Mouse (Mus musculus) liver, embryonic 13.5 days (tissue): ENCODE results near the gene Anpep. TPM values are rescaled to one million over a fixed set of nuclear protein-coding genes. Genes with fewer than 3 reads are reported as not detected.

Experiments
- ATAC-seq: fragments of 200-750 bp; cut with Nextera tagmentation; 2 replicates; pipeline ENCODE4 v1.8.0; 2017; ENCODE audit warnings: low read depth, mild to moderate bottlenecking, moderate number of reproducible peaks, moderate library complexity
- DNase-seq: peaks from one replicate; pipeline ENCODE4 v3.0.0; 2022
- H3K27ac ChIP-seq: fragments of 300-500 bp; sonication (generic); 2 replicates; pipeline ENCODE4 v1.5.1; 2015; ENCODE audit warnings: moderate library complexity, mild to moderate bottlenecking, inconsistent platforms
- H3K27me3 ChIP-seq: fragments of 300-500 bp; sonication (generic); 2 replicates; pipeline ENCODE4 v1.6.1; 2015; ENCODE audit warnings: mild to moderate bottlenecking, inconsistent platforms
- H3K36me3 ChIP-seq: fragments of 300-500 bp; sonication (generic); 2 replicates; pipeline ENCODE4 v1.6.1; 2015; ENCODE audit warnings: mild to moderate bottlenecking, inconsistent platforms
- H3K4me1 ChIP-seq: fragments of 300-500 bp; sonication (generic); replicated peaks from 2 replicates; pipeline ENCODE4 v1.6.1; 2015; ENCODE audit warnings: inconsistent platforms
- H3K4me2 ChIP-seq: fragments of 300-500 bp; sonication (generic); 2 replicates; pipeline ENCODE4 v1.6.1; 2015; ENCODE audit warnings: inconsistent platforms, mild to moderate bottlenecking, moderate library complexity
- H3K4me3 ChIP-seq: fragments of 300-500 bp; sonication (generic); replicated peaks from 2 replicates; pipeline ENCODE4 v1.5.1; 2015; ENCODE audit warnings: mild to moderate bottlenecking, inconsistent platforms
- H3K9ac ChIP-seq: fragments of 300-500 bp; sonication (generic); 2 replicates; pipeline ENCODE4 v1.6.1; 2015; ENCODE audit warnings: mild to moderate bottlenecking, inconsistent platforms
- H3K9me3 ChIP-seq: fragments of 300-500 bp; sonication (generic); replicated peaks from 2 replicates; pipeline ENCODE4 v1.6.1; 2016; ENCODE audit warnings: inconsistent platforms
- WGBS: fragments of 180-500 bp; shearing (Covaris S2); methylation state at CpG from one replicate; pipeline ENCODE4 v1.1.7; 2015; ENCODE audit not compliant: insufficient replicate concordance; 5-methylcytosine and 5-hydroxymethylcytosine counted together
- polyA plus RNA-seq: library from polyadenylated mRNA; unstranded; fragments of >200 nt; fragmentation: Nextera tagmentation; extraction: Ambion mirVana; gene quantifications from 2 replicates; pipeline ENCODE4 v1.2.1, GENCODE M21; 2015

Gene Anpep
- polyA plus RNA-seq, 1 experiment from 2014 or later, result 10.9 TPM

DNA sequence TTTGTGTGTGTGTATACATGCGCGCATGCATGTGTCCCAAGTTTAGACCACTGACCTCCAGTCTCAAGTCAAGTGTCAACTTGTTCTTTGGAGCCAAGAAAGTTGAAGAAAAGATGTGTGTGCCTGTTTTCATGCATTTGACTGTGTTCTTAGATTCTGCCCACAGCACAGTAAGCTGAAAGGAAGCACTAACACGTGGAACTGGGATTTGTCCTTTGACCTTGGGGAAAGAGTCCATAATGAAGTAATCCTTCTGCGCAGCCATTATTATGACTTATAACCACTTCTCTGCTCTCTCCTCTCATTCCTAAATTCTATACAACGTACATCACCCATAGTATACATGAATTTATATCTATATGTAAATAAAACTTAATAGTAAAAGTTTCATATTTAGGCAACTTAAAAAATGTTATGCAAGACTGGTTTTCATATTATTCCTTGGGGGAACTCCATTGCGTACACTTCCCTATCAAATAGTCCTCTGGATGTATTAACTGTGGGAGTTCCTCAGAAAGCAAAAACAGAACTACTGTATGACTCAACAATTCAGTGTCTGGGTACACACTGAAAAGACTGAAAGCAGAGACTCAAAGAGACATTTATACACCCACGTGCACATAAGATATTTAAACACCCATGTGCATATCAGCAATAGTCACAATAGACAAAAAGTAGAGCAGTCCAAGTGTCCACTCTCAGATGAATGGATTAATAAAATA is 22.9 kb upstream of the Anpep start:
- no peak overlapping the region for H3K4me2 ChIP-seq
- no peak overlapping the region for H3K4me3 ChIP-seq
- WGBS, result 77% methylated on average over 7 of the region's 7 CpGs
- DNase-seq (no peak), ATAC-seq (no peak)
- H3K27me3 ChIP-seq, result no peaks in the 10 kb centered on the region
- H3K4me1 ChIP-seq, result no peaks in the 10 kb centered on the region
- no peaks in the 10 kb centered on the region for H3K9me3 ChIP-seq
- H3K36me3 ChIP-seq, result peaks cover 20% of the 10 kb centered on the region
- H3K9ac ChIP-seq, result no peak overlapping the region
- no peak overlapping the region for H3K27ac ChIP-seq

DNA sequence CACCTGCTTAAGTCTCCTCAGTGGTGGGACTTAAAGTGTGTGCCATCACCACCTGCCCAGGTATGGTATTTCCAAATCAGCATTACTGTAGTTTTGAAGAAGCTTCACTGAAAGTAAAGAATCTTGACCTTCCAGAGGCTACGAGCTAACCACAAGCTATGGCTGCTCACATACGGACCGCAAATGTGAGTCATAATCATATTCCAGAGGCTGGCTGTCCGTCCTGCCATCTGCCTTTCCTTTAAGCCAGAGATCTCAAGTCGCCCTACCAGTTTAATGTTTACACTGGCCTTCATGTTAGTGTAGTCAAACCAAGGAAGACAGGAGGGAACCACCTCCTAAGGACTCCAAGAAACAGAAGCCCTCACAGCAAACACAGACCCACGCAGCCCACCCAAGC is 21.0 kb upstream of the Anpep start:
- 79% methylated on average over 6 of the region's 6 CpGs for WGBS
- Histone ChIP-seq H3K9me3 (no peaks in the 10 kb centered on the region), H3K36me3 (peaks cover 18% of the 10 kb centered on the region), H3K27me3 (no peaks in the 10 kb centered on the region), H3K4me3 (no peak overlapping the region), H3K9ac (no peak overlapping the region), H3K4me2 (no peak overlapping the region), H3K27ac (no peak overlapping the region), H3K4me1 (no peaks in the 10 kb centered on the region)
- no peak for ATAC-seq
- DNase-seq, result no peak

DNA sequence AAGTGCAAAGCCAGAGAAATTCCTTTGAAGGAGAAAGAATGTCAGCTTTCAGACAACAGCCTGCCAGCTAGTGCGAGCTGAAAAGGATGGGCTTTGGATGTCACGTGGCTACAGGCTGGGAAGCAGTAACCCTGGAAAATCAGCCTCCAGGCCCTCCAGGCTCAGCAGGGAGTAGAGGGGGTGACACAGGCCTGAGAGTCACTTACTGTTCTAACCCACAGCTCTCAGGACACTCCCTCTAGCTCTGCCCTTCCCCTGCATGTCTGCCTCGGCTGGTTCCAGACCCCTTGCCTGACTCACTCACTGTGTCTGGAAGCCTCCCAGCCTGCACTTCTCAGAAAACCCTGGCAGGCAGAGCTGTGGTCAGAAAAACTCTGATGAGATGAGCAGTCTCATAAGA is 20.1 kb upstream of the Anpep start:
- DNase-seq (no peak), ATAC-seq (no peak)
- H3K9ac ChIP-seq, result no peak overlapping the region
- peaks cover 20% of the 10 kb centered on the region for H3K36me3 ChIP-seq
- no peak overlapping the region for H3K4me2 ChIP-seq
- no peak overlapping the region for H3K27ac ChIP-seq
- 76% methylated on average over 3 of the region's 3 CpGs for WGBS
- no peak overlapping the region for H3K4me3 ChIP-seq
- no peaks in the 10 kb centered on the region for H3K27me3 ChIP-seq
- no peaks in the 10 kb centered on the region for H3K9me3 ChIP-seq
- no peaks in the 10 kb centered on the region for H3K4me1 ChIP-seq

DNA sequence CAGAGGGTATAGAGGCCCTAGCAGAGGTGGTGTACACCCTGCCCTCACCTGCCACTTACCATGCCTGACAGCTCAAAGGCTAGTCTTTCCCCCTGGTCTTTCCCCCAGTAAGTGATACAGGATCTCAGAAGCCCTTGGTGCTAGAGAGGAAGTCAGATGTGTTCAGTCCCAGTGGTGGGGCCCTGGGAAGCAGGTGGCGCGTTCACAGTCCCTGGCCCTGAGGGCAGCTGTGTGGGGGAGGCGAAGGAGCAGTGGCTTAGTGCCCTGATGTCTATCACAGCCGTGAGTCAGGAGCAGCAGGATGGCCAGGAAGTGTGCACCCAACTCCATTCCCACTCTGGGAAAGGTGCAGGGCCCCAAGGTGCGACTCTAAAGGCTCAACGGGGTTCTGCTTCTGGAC is 19.2 kb upstream of the Anpep start:
- peaks cover 20% of the 10 kb centered on the region for H3K36me3 ChIP-seq
- no peaks in the 10 kb centered on the region for H3K9me3 ChIP-seq
- DNase-seq (no peak), ATAC-seq (no peak)
- H3K27me3 ChIP-seq, result no peaks in the 10 kb centered on the region
- H3K9ac ChIP-seq, result no peak overlapping the region
- H3K4me2 ChIP-seq, result no peak overlapping the region
- no peak overlapping the region for H3K4me3 ChIP-seq
- H3K4me1 ChIP-seq, result no peaks in the 10 kb centered on the region
- H3K27ac ChIP-seq, result no peak overlapping the region
- 78% methylated on average over 6 of the region's 6 CpGs for WGBS

DNA sequence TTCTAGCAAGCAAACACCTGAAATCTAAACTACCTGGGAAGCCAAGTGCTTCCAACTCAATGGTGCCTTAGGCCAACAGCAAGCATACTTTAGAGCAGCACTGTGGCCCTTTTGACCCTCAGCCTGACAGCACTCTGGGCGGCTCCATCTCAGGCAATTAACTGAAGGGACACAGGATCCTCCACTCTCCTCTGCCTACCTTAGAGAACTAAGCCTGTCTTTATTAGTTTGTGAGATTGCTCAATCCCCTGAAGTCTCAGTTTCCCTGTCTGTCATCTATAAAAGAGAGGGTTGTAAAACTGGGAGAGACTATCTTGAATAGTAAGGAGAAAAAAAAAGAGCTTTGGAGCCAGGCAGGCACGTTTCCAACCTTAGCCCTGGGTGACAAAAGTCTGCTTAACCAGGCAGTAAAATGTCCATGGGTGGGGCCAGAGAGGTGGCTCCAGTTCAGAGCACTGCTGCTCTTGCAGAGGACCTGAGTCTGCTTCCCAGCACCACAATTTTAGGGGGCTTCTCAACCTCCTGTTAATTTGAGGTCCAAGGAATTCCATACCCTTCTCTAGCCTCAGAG is 17.7 kb upstream of the Anpep start:
- H3K4me2 ChIP-seq, result no peak overlapping the region
- H3K4me1 ChIP-seq, result no peaks in the 10 kb centered on the region
- no peak overlapping the region for H3K4me3 ChIP-seq
- H3K9ac ChIP-seq, result no peak overlapping the region
- peaks cover 20% of the 10 kb centered on the region for H3K36me3 ChIP-seq
- no peak for DNase-seq
- no peaks in the 10 kb centered on the region for H3K27me3 ChIP-seq
- H3K27ac ChIP-seq, result no peak overlapping the region
- WGBS, result 63% methylated on average over 2 of the region's 2 CpGs
- H3K9me3 ChIP-seq, result no peaks in the 10 kb centered on the region
- ATAC-seq, result no peak

DNA sequence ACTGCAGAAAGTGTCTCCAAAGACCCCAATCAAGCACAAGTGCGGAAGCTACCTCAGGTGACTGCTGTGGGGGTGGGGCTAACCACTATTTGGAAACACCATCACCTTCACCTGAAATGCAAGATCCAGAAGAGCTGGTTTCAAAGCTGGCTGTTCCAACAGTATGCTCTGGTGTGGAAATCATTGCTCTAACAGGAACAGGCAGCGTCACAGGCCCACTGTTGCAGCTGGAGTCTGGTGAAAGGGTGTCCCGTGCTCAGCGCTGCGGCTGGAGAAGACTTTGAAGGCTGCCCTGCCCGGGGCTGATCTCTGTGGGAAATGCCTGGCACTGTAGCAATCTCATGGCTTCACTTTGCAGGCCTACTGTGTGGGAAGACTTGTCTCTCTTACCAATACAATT is 12.5 kb upstream of the Anpep start:
- Histone ChIP-seq H3K9ac (no peak overlapping the region), H3K4me1 (no peaks in the 10 kb centered on the region), H3K27ac (no peak overlapping the region), H3K4me3 (no peak overlapping the region), H3K36me3 (peaks cover 3% of the 10 kb centered on the region; the same call in 1 of the 2 replicates), H3K4me2 (no peak overlapping the region), H3K9me3 (no peaks in the 10 kb centered on the region), H3K27me3 (no peaks in the 10 kb centered on the region)
- WGBS, result 68% methylated on average over 6 of the region's 6 CpGs
- ATAC-seq (no peak), DNase-seq (no peak)

DNA sequence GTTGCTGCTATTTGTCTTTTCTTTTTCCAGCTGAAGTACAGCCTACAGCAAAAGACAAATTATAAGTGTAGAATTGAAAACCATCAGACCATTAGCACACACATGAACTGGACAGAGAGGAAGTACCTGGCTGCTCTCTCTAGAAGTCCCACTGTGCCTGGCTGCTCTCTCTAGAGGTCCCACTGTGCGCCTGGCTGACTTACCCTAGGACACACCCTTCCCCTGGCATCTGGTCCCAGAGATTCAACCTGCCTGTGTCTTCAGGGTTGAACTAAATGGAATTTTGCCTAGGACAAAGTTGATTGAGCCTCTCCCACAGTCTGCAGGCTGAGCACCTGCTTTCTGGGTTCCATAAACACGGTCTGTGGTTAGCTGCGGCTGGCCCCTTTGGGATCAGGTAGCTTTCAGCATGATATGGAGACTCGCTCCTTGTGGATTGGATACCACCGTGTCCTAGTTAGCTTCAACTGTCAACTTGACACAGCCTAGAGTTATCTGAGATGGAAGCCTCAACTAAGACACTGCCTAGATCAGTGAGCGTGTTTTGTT is 11.0 kb upstream of the Anpep start:
- ATAC-seq (no peak), DNase-seq (no peak)
- no peaks in the 10 kb centered on the region for H3K27me3 ChIP-seq
- 70% methylated on average over 6 of the region's 6 CpGs for WGBS
- H3K27ac ChIP-seq, result no peak overlapping the region
- no peaks in the 10 kb centered on the region for H3K9me3 ChIP-seq
- no peak overlapping the region for H3K9ac ChIP-seq
- H3K4me1 ChIP-seq, result no peaks in the 10 kb centered on the region
- peaks cover 2% of the 10 kb centered on the region; the same call in 1 of the 2 replicates for H3K36me3 ChIP-seq
- H3K4me3 ChIP-seq, result no peak overlapping the region
- no peak overlapping the region for H3K4me2 ChIP-seq

DNA sequence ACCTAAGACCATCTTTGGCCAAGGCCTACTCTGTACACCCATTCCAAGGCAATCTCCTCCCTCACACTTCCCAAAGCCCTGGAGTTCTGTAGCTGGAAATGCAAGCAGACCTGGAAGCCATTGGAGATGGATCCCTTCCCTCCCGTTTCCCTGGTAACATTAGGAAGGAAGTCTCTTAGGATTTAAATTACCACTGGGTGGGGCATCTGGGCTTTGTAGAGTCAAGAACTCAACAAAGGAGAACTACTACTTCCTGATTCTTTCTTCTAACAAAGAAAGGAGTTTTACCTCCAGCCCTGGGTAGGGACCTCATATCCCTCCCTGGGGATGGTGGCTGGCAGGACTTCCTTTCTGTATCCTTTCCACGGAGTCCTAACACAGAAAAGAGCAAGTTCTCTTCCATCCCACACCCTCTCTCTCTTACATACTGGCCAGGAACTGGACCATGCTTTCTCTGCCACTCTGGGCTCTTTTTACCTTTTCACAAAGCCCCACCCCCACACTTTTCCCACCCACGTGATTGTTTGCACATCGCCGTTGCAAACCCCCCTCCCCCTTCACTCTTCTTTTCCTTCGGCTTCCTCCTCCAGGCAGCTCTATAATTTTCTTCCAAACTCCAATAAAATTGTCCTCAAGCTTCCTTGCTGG is 8.3 kb upstream of the Anpep start:
- H3K27me3 ChIP-seq, result no peaks in the 10 kb centered on the region
- H3K36me3 ChIP-seq, result no peaks in the 10 kb centered on the region
- no peak overlapping the region for H3K4me3 ChIP-seq
- no peak overlapping the region for H3K27ac ChIP-seq
- H3K4me2 ChIP-seq, result no peak overlapping the region
- no peaks in the 10 kb centered on the region for H3K9me3 ChIP-seq
- WGBS, result 33% methylated on average over 6 of the region's 6 CpGs
- ATAC-seq, result no peak
- H3K4me1 ChIP-seq, result no peaks in the 10 kb centered on the region
- no peak for DNase-seq
- no peak overlapping the region for H3K9ac ChIP-seq

DNA sequence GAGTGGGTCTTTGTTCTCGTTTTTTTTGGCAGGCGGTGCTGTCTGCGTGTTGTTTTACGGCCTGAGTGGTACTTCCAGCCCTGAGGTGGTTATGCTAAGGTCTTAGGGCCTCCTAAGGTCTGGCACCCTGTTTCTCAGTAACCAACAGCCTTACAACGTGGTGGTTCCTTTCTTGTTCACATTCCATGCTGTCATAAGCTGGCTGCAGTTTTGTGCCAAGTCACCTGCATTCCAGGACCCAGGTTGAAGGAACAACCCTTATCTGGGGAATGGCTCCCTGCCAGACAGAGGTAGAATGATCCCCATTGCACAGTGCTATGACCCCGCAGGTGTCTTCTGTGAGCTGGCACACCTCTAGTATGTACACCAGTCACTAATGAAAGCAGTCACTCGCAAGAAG is 7.6 kb upstream of the Anpep start:
- Histone ChIP-seq H3K4me2 (no peak overlapping the region), H3K27me3 (no peaks in the 10 kb centered on the region), H3K9ac (no peak overlapping the region), H3K27ac (no peak overlapping the region), H3K9me3 (no peaks in the 10 kb centered on the region), H3K4me1 (no peaks in the 10 kb centered on the region), H3K36me3 (no peaks in the 10 kb centered on the region), H3K4me3 (no peak overlapping the region)
- WGBS, result 60% methylated on average over 7 of the region's 7 CpGs
- DNase-seq (no peak), ATAC-seq (no peak)

DNA sequence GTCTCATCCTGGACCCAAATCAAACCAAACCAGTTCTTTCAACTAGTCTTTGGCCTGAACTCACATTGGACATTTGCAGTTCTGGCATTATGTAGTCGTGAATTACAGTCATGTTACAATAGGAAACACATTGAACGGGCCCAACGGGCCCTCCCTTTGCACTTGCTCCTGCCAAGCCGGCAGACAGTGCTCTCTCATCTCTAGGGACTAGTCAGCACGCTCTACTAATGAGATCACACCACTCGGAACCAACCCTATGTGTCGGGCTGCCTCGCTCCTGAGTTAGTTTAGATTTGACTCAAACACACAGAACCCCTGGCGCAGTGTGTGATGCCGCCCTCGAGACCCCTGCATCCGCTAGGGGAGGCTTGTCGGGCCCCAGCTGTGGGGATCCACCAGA is 7.0 kb upstream of the Anpep start:
- Histone ChIP-seq H3K36me3 (no peaks in the 10 kb centered on the region), H3K27me3 (no peaks in the 10 kb centered on the region), H3K9me3 (no peaks in the 10 kb centered on the region), H3K4me2 (no peak overlapping the region), H3K27ac (no peak overlapping the region), H3K9ac (no peak overlapping the region), H3K4me1 (no peaks in the 10 kb centered on the region), H3K4me3 (no peak overlapping the region)
- DNase-seq (no peak), ATAC-seq (no peak)
- 67% methylated on average over 13 of the region's 13 CpGs for WGBS

DNA sequence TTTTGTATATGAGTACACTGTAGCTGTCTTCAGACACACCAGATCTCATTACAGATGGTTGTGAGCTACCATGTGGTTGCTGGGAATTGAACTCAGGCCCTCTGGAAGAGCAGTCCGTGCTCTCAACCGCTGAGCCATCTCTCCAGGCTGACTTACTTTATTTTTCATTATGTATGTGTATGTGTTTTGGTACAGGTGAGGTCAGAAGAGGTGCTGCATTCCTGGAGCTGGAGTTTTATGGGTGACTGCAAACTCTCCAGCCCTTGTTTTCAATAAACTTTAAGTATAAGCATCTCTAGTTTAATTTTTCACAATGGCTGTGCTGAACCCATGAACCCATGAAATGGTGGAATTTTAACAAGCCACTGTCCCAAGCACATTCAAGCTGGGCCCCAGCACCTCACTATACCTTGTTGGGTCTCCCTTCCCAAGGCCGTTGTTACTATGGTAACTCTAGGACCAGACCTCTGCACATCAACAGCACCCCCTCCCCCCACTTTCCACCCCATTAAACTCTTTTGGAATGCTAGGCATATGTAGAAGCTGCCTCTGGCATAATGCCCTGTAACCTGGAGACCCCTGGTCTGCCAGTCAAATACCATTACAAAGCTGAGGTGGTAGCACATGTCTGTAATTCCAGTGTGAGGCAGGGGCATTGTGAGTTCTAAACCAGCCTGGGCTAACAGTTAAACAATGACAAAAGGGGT is 5.6 kb upstream of the Anpep start:
- no peak for DNase-seq
- H3K27me3 ChIP-seq, result no peaks in the 10 kb centered on the region
- ATAC-seq, result no peak
- WGBS, result 66% methylated on average over 3 of the region's 3 CpGs
- no peaks in the 10 kb centered on the region for H3K9me3 ChIP-seq
- no peak overlapping the region for H3K27ac ChIP-seq
- H3K36me3 ChIP-seq, result no peaks in the 10 kb centered on the region
- H3K4me1 ChIP-seq, result peaks cover 4% of the 10 kb centered on the region; the same call in 1 of the 2 replicates
- no peak overlapping the region for H3K9ac ChIP-seq
- no peak overlapping the region for H3K4me2 ChIP-seq
- H3K4me3 ChIP-seq, result no peak overlapping the region
